Mouse (Mus musculus): ENCODE measurements around the gene Kmt2d.

DNA sequence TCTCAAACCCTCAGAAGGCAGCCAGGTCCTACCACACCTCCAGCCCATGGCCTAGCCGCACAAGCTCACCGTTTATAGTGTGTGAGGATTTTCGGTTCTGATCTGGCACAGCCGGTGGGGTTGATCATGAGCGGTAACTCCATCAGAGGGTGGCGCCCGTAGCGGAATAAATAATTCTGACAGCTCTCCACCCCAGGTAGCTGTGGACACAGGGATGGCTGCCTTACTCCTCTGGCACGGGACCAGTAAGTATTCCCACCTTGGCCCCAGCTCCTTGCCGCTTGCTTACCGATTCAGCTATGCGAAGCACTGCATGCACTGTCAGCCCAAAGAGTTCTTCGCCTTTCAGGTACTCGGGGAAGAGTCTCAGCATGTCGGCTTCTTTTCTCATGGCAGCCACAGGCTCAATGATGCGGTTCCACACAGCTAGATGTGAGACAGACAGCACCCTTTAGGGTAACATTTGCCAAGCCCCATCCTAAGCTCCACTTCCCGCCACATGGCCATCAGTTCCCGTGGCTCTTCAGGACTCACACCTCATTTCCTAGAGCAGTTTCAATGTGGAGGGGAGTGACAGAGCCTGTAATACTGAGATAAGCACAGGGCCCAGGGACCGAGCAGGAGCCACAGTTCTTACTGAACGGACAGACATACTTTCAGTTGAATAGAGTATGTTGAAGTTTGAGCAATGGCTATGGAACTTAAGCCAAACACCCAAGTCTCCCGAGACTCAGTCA, 33.8 kb downstream of the Kmt2d start:
- no peak for TF ChIP-seq CTCF (IDR thresholded peaks at IDR 0.05; ENCODE audit: low read depth)
- TF ChIP-seq EP300 (IDR thresholded peaks at IDR 0.05; ENCODE audit: low read depth), result peak; percentile 83
